ENCODE assay signal across 9 mouse cellular contexts in the genomic region with DNA sequence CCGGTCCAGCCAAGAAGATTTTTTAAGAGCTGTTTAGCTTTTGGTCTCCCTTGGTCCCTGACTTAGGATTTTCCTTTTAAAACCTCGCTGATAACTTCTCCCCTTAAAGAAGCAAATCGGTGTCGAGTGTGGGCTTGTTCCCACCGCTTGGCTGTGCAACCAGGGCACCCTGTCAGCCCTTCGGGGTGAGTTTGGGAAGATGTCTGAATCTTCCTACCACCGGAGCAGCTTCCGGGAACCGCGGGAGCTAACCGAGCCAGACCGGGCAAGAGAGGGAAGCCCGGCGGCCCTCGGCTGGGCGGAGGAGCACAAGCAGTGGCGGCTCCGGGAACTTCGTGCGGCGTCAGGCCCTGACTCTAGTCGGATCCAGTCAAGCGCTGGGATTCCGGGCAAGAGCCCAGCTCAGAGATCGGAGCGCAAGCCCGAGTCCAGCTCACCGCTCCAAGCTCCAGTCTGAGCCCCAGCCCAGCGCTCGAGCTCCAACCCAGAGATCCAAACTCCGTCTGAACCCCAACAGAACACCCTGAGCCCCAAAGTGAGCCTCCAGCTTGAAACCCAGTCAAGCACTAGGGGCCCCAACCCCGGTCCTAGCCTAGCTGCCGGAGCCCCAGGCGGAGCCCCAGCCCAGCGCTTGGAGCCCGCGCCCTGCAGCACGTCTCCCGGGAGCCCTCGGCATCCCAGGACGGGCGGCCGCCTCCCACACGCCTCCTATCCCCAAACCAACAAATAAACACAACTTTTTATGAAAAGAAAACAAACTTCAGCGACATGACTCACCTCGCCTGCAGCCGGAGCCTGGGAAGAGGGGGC. TPM values are rescaled to one million over a fixed set of nuclear protein-coding genes. Genes with fewer than 3 reads are reported as not detected.
DNase-seq lines count a peak whose midpoint lies in the region; ATAC-seq and TF ChIP-seq lines count a peak whose summit lies in the region.
"Had no signal": no experiment of that assay in that cellular context is flagged by ENCODE, and none has a peak within 500 bp of the region (broad histone marks: within the 10 kb centered on the region; RNA-seq: fewer than 3 reads in every experiment).

No protein-coding gene starts in this region.

- no peak for TF ChIP-seq CTCF in thymus, adult 2 months (IDR thresholded peaks at IDR 0.05; ENCODE audit: borderline replicate concordance, control insufficient read depth, extremely low read depth, insufficient read depth, low read length, poor library complexity)

- H3K4me3 ChIP-seq in thymus, adult 2 months (ENCODE audit: control insufficient read depth, insufficient read depth, low read length): peak overlapping the region; percentile 27
- peak overlapping the region; percentile 82 for H3K4me3 ChIP-seq in intestine, embryonic 16.5 days (ENCODE audit: low read length)
- H3K4me3 ChIP-seq in limb, embryonic 12.5 days (replicated peaks): peak overlapping the region; percentile 96
- H3K4me3 ChIP-seq in midbrain, embryonic 12.5 days: peak overlapping the region; percentile 91
- H3K4me3 ChIP-seq in stomach, embryonic 15.5 days (replicated peaks): peak overlapping the region; percentile 77

- H3K9me3 ChIP-seq in intestine, embryonic 16.5 days (ENCODE audit: control insufficient read depth, low read length): no peaks in the 10 kb centered on the region
- H3K9me3 ChIP-seq in limb, embryonic 12.5 days: no peaks in the 10 kb centered on the region
- H3K9me3 ChIP-seq in midbrain, embryonic 12.5 days: no peaks in the 10 kb centered on the region
- no peaks in the 10 kb centered on the region for H3K9me3 ChIP-seq in stomach, embryonic 15.5 days

- H3K27ac ChIP-seq in thymus, adult 2 months (ENCODE audit: control insufficient read depth, insufficient read depth, low read length): no peak overlapping the region
- H3K27ac ChIP-seq in intestine, embryonic 16.5 days (ENCODE audit: low read length): peak overlapping the region; percentile 90
- peak overlapping the region; percentile 97 for H3K27ac ChIP-seq in limb, embryonic 12.5 days
- peak overlapping the region; percentile 95 for H3K27ac ChIP-seq in midbrain, embryonic 12.5 days (replicated peaks)
- peak overlapping the region; percentile 94 for H3K27ac ChIP-seq in stomach, embryonic 15.5 days

- 3% methylated on average over 47 of the region's 47 CpGs for WGBS in thymus, adult 2 months
- under 1% methylated on average over 47 of the region's 47 CpGs for WGBS in intestine, embryonic 16.5 days
- under 1% methylated on average over 47 of the region's 47 CpGs for WGBS in limb, embryonic 12.5 days
- under 1% methylated on average over 47 of the region's 47 CpGs for WGBS in midbrain, embryonic 12.5 days
- under 1% methylated on average over 47 of the region's 47 CpGs for WGBS in stomach, embryonic 15.5 days

- H3K4me2 ChIP-seq in intestine, embryonic 16.5 days (ENCODE audit: low read depth, low read length): peak overlapping the region; percentile 93
- H3K4me2 ChIP-seq in limb, embryonic 12.5 days: peak overlapping the region; percentile 63
- H3K4me2 ChIP-seq in midbrain, embryonic 12.5 days (replicated peaks): peak overlapping the region; percentile 61
- peak overlapping the region; percentile 81 for H3K4me2 ChIP-seq in stomach, embryonic 15.5 days

- no peak for DNase-seq in thymus, adult 2 months
- no peak for DNase-seq in thymus, postnatal 36 days
- DNase-seq in embryo, embryonic 10.5 days (ENCODE audit: low spot score): peak; percentile 75

- H3K9ac ChIP-seq in intestine, embryonic 16.5 days (ENCODE audit: low read depth, low read length): peak overlapping the region; percentile 87
- peak overlapping the region; percentile 99 for H3K9ac ChIP-seq in limb, embryonic 12.5 days (replicated peaks)
- H3K9ac ChIP-seq in midbrain, embryonic 12.5 days (replicated peaks): peak overlapping the region; percentile 95
- H3K9ac ChIP-seq in stomach, embryonic 15.5 days: peak overlapping the region; percentile 86

- peaks cover 18% of the 10 kb centered on the region; the same call in 1 of the 2 replicates for H3K27me3 ChIP-seq in thymus, adult 2 months (ENCODE audit: control insufficient read depth, insufficient read depth, low read length)
- H3K27me3 ChIP-seq in intestine, embryonic 16.5 days (replicated peaks; ENCODE audit: control insufficient read depth, insufficient read depth, low read length): no peaks in the 10 kb centered on the region
- no peaks in the 10 kb centered on the region for H3K27me3 ChIP-seq in limb, embryonic 12.5 days
- no peaks in the 10 kb centered on the region; the same call in 1 of the 2 replicates for H3K27me3 ChIP-seq in midbrain, embryonic 12.5 days
- no peaks in the 10 kb centered on the region for H3K27me3 ChIP-seq in stomach, embryonic 15.5 days (replicated peaks)

- TF ChIP-seq POLR2A in thymus, adult 2 months (IDR thresholded peaks at IDR 0.05; ENCODE audit: control insufficient read depth, extremely low read depth, insufficient read depth, low read length, poor library complexity): no peak

- peaks cover 7% of the 10 kb centered on the region; the same call in 1 of the 2 replicates for H3K4me1 ChIP-seq in thymus, adult 2 months (replicated peaks; ENCODE audit: control insufficient read depth, insufficient read depth, low read length)
- H3K4me1 ChIP-seq in intestine, embryonic 16.5 days (ENCODE audit: control insufficient read depth, insufficient read depth, low read length): no peaks in the 10 kb centered on the region; the same call in none of the 2 replicates
- peaks cover 49% of the 10 kb centered on the region for H3K4me1 ChIP-seq in limb, embryonic 12.5 days (replicated peaks)
- H3K4me1 ChIP-seq in midbrain, embryonic 12.5 days: peaks cover 57% of the 10 kb centered on the region
- H3K4me1 ChIP-seq in stomach, embryonic 15.5 days: peaks cover 4% of the 10 kb centered on the region; the same call in 1 of the 2 replicates

- ATAC-seq in granulocyte monocyte progenitor cell, adult 5-6 weeks (replicated peaks; ENCODE audit: poor library complexity, severe bottlenecking): peak; percentile 63
- ATAC-seq in intestine, embryonic 16.5 days: peak; percentile 91
- peak; percentile 44; the same call in 1 of the 2 replicates for ATAC-seq in limb, embryonic 12.5 days (ENCODE audit: insufficient number of reproducible peaks, insufficient read depth, low FRiP score, low TSS enrichment, low read depth)
- peak; percentile 47 for ATAC-seq in midbrain, embryonic 12.5 days (ENCODE audit: low FRiP score, low read depth)
- ATAC-seq in stomach, embryonic 15.5 days (ENCODE audit: insufficient read depth, low FRiP score, low read depth): peak; percentile 82

- H3K36me3 ChIP-seq in thymus, adult 2 months (ENCODE audit: control insufficient read depth, insufficient read depth, low read length): no peaks in the 10 kb centered on the region
- H3K36me3 ChIP-seq in intestine, embryonic 16.5 days (ENCODE audit: control insufficient read depth, insufficient read depth, low read length): no peaks in the 10 kb centered on the region
- H3K36me3 ChIP-seq in limb, embryonic 12.5 days: no peaks in the 10 kb centered on the region
- H3K36me3 ChIP-seq in midbrain, embryonic 12.5 days: no peaks in the 10 kb centered on the region
- H3K36me3 ChIP-seq in stomach, embryonic 15.5 days: no peaks in the 10 kb centered on the region

RNA-seq across cellular contexts. Expression of a gene that starts 0.8 kb away (rescaled TPM):
- 13.1 and 14.6 TPM in 2 replicates for polyA plus RNA-seq in thymus, adult 2 months (2012; rRNA removed)
- total RNA-seq in granulocyte monocyte progenitor cell, adult 5-6 weeks (2014; fragmentation: Nextera tagmentation): 0.30 TPM in 1 of 2 replicates, not detected in the other
- 0.05 and 0.47 TPM in 2 replicates for total RNA-seq in granulocyte monocyte progenitor cell, adult 5-6 weeks (2017)
- 8.3 and 8.8 TPM in 2 replicates for polyA plus RNA-seq in intestine, embryonic 16.5 days (2015; fragmentation: Nextera tagmentation; extraction: Ambion mirVana)
- polyA plus RNA-seq in limb, embryonic 12.5 days (2016; fragmentation: Nextera tagmentation; extraction: Ambion mirVana): 43.1 and 50.8 TPM in 2 replicates
- 52.4 and 67.7 TPM in 2 replicates for polyA plus RNA-seq in midbrain, embryonic 12.5 days (2016; fragmentation: Nextera tagmentation; extraction: Ambion mirVana)
- polyA plus RNA-seq in stomach, embryonic 15.5 days (2015; fragmentation: Nextera tagmentation; extraction: Ambion mirVana): 12.6 and 14.0 TPM in 2 replicates
- total RNA-seq: MEL had no signal

Comparison
In these comparisons a context has a peak if more than half of its experiments do, and no peak if none do; other contexts are left out.
1. H3K4me3 ChIP-seq: peak in every context shown above with its lines; median percentile 96 in limb, embryonic 12.5 days; 91 in midbrain, embryonic 12.5 days; 82 in intestine, embryonic 16.5 days; 77 in stomach, embryonic 15.5 days; 27 in thymus, adult 2 months.